Mouse (Mus musculus) kidney, embryonic 15.5 days (tissue): ENCODE measurements around the gene Clns1a. TPM values are rescaled to one million over a fixed set of nuclear protein-coding genes. Genes with fewer than 3 reads are reported as not detected.

Experiments
- ATAC-seq: fragments of 200-750 bp; cut with Nextera tagmentation; replicated peaks from 2 replicates; pipeline ENCODE4 v1.8.0; 2017; ENCODE audit warnings: moderate TSS enrichment; ENCODE audit not compliant: low FRiP score
- H3K27ac ChIP-seq: fragments of 300-500 bp; sonication (generic); 2 replicates; pipeline ENCODE4 v1.5.1; 2015; ENCODE audit warnings: mild to moderate bottlenecking, inconsistent platforms
- H3K27me3 ChIP-seq: fragments of 300-500 bp; sonication (generic); 2 replicates; pipeline ENCODE4 v1.6.1; 2015; ENCODE audit warnings: inconsistent platforms
- H3K36me3 ChIP-seq: fragments of 300-500 bp; sonication (generic); 2 replicates; pipeline ENCODE4 v1.6.1; 2015; ENCODE audit warnings: inconsistent platforms
- H3K4me1 ChIP-seq: fragments of 300-500 bp; sonication (generic); 2 replicates; pipeline ENCODE4 v1.6.1; 2015; ENCODE audit warnings: inconsistent platforms
- H3K4me2 ChIP-seq: fragments of 300-500 bp; sonication (generic); 2 replicates; pipeline ENCODE4 v1.6.1; 2015; ENCODE audit warnings: moderate library complexity, mild to moderate bottlenecking, inconsistent platforms
- H3K4me3 ChIP-seq: fragments of 300-500 bp; sonication (generic); replicated peaks from 2 replicates; pipeline ENCODE4 v1.5.1; 2015; ENCODE audit warnings: mild to moderate bottlenecking, inconsistent platforms
- H3K9ac ChIP-seq: fragments of 300-500 bp; sonication (generic); 2 replicates; pipeline ENCODE4 v1.6.1; 2015; ENCODE audit warnings: mild to moderate bottlenecking, inconsistent platforms
- H3K9me3 ChIP-seq: fragments of 300-500 bp; sonication (generic); replicated peaks from 2 replicates; pipeline ENCODE4 v1.6.1; 2016; ENCODE audit warnings: inconsistent platforms
- WGBS: fragments of 180-500 bp; shearing (Covaris S2); methylation state at CpG from one replicate; pipeline ENCODE4 v1.1.7; 2015; ENCODE audit warnings: mixed read lengths; 5-methylcytosine and 5-hydroxymethylcytosine counted together
- polyA plus RNA-seq: library from polyadenylated mRNA; unstranded; fragments of >200 nt; fragmentation: Nextera tagmentation; extraction: Ambion mirVana; gene quantifications from 2 replicates; pipeline ENCODE4 v1.2.1, GENCODE M21; 2015

Clns1a gene
- polyA plus RNA-seq, 1 experiment from 2014 or later, result 193 TPM

DNA sequence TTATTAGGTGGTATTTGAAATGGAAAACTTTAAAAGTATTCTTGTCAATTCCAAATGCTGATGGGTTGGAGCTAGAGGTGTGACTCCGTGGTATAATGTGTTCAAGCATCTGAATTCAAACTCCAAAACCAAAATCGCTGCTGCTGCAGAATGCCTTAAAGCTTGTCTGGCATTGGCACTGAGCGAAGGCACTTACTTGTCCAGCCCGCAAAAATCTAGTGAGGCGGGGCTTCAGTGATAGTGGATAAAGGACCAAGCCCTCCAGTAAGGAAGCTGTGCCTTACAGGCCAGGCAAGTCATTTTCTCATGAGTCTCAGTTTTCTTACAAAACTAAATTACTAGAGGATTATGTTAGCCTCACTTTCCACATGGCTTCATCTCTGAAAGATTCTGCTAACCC, 11.4 kb downstream of the Clns1a start:
- no peak for ATAC-seq
- Histone ChIP-seq H3K36me3 (peaks cover 44% of the 10 kb centered on the region), H3K27me3 (no peaks in the 10 kb centered on the region), H3K4me2 (no peak overlapping the region), H3K9ac (no peak overlapping the region), H3K9me3 (no peaks in the 10 kb centered on the region), H3K4me1 (no peaks in the 10 kb centered on the region), H3K27ac (no peak overlapping the region), H3K4me3 (no peak overlapping the region)
- WGBS, result 94% methylated on average over 5 of the region's 5 CpGs

DNA sequence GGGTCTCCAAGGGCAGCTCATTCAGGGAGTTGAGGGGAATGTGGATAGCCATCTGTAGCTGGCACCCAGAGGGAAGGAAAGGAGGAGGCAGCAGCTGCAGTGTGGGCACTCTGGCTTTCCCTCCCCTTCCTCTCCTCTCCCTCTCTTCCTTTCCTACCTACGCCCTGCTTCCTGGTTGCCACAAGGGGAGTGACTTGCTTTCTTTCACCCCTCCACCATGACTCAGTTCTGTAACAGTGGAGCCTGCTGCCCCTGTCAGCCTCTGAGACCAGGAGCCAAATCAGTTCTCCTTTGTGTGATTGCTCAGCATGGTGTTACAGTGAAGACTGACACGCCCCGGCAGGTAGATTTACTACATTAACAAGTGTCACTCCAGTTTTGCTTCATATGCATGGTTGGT, 12.8 kb downstream of the Clns1a start:
- Histone ChIP-seq H3K9me3 (no peaks in the 10 kb centered on the region), H3K27me3 (no peaks in the 10 kb centered on the region), H3K4me1 (no peaks in the 10 kb centered on the region), H3K9ac (no peak overlapping the region), H3K36me3 (peaks cover 54% of the 10 kb centered on the region), H3K4me3 (no peak overlapping the region), H3K27ac (no peak overlapping the region), H3K4me2 (no peak overlapping the region)
- no peak for ATAC-seq
- WGBS, result 89% methylated on average over 3 of the region's 3 CpGs

DNA sequence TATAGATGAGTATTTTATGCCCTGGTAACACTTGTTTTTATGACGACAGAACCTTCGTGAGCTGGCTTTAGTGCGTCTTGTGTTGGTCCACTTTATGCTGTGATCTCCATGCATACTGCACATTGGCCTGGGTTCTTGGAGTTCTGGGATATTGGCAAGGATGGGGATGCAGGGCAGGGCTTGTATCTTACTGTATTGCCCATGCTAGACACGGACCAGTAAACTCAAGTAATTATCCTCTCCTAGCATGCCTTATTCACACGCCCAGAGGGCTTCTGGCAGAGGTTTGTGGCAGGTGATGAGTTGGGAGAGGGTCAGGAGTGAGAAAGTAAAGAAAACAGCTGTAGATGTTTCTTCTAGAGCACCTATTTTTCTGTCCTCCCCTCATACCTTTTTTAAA, 18.2 kb downstream of the Clns1a start:
- ATAC-seq, result no peak
- H3K9ac ChIP-seq, result no peak overlapping the region
- H3K36me3 ChIP-seq, result peaks cover 89% of the 10 kb centered on the region
- H3K4me1 ChIP-seq, result no peaks in the 10 kb centered on the region
- H3K4me3 ChIP-seq, result no peak overlapping the region
- WGBS, result 94% methylated on average over 5 of the region's 5 CpGs
- H3K9me3 ChIP-seq, result no peaks in the 10 kb centered on the region
- no peak overlapping the region for H3K27ac ChIP-seq
- no peaks in the 10 kb centered on the region for H3K27me3 ChIP-seq
- no peak overlapping the region for H3K4me2 ChIP-seq

DNA sequence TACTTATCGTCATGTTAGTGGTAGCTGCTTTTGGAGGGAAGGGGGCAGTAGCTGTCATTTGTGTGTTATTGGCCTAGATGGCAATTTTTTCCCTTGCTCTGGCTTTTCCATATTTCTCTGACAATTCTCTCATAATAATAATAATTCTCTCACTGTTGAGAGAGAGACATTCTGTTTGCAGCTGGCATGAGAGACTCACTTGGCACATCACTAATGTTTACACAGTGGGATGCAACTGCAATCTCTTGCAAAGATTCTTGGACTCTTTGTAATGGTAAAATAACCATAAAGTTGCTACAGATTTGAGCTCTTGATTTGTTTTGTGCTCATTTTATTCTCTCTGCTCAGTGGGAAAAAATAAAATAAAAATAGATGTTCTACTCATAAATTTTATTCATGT, 20.9 kb downstream of the Clns1a start:
- ATAC-seq, result no peak
- Histone ChIP-seq H3K27ac (no peak overlapping the region), H3K27me3 (no peaks in the 10 kb centered on the region), H3K9me3 (no peaks in the 10 kb centered on the region), H3K4me2 (no peak overlapping the region), H3K4me3 (no peak overlapping the region), H3K36me3 (peaks cover 87% of the 10 kb centered on the region), H3K9ac (no peak overlapping the region), H3K4me1 (no peaks in the 10 kb centered on the region)
- 90% methylated on average over 1 of the region's 1 CpGs for WGBS

DNA sequence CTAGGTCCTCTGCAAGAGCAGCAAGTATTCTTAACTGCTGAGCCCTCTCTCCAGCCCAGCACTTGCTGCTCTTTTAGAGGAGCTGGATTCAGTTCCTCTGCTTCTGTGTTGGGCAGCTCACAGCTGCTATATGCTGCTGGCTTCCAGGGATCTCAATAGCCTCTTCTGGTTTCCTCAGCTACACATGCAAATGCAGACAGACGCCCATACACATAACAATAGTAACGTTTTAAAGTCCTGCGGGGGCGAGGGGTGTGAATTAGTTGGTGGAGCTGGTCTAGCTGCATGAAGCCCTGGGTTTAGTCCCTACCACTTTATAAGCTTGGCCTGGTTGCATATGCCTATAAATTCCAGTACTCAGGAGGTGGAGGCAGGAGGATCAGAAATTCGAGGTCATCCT, 22.6 kb downstream of the Clns1a start:
- peaks cover 89% of the 10 kb centered on the region for H3K36me3 ChIP-seq

DNA sequence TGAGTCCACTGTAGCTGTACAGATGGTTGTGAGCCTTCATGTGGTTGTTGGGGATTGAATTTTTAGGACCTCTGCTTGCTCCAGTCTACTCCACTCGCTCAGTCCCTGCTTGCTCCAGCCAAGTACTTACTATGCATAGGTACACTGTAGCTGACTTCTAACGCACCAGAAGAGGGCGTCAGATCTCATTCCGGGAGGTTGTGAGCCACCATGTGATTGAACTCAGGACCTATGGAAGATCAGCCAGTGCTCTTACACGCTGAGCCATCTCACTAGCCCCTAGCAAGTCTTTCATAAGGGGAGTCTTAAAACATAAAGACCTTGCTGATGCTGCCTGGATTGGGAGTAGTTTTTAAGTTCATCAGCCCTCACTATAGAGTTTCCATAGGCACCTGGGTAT, 23.7 kb downstream of the Clns1a start:
- 88% methylated on average over 5 of the region's 5 CpGs for WGBS
- ATAC-seq, result no peak
- Histone ChIP-seq H3K4me2 (no peak overlapping the region), H3K4me3 (no peak overlapping the region), H3K36me3 (peaks cover 79% of the 10 kb centered on the region), H3K9ac (no peak overlapping the region), H3K4me1 (no peaks in the 10 kb centered on the region), H3K27ac (no peak overlapping the region), H3K9me3 (no peaks in the 10 kb centered on the region), H3K27me3 (no peaks in the 10 kb centered on the region)

More for the DNA sequence above, 22.6 kb downstream of the Clns1a start:
- no peaks in the 10 kb centered on the region for H3K4me1 ChIP-seq
- H3K27me3 ChIP-seq, result no peaks in the 10 kb centered on the region
- no peak overlapping the region for H3K4me3 ChIP-seq
- ATAC-seq, result no peak
- no peak overlapping the region for H3K4me2 ChIP-seq
- no peak overlapping the region for H3K27ac ChIP-seq
- H3K9me3 ChIP-seq, result no peaks in the 10 kb centered on the region
- no peak overlapping the region for H3K9ac ChIP-seq
- 81% methylated on average over 5 of the region's 5 CpGs for WGBS

DNA sequence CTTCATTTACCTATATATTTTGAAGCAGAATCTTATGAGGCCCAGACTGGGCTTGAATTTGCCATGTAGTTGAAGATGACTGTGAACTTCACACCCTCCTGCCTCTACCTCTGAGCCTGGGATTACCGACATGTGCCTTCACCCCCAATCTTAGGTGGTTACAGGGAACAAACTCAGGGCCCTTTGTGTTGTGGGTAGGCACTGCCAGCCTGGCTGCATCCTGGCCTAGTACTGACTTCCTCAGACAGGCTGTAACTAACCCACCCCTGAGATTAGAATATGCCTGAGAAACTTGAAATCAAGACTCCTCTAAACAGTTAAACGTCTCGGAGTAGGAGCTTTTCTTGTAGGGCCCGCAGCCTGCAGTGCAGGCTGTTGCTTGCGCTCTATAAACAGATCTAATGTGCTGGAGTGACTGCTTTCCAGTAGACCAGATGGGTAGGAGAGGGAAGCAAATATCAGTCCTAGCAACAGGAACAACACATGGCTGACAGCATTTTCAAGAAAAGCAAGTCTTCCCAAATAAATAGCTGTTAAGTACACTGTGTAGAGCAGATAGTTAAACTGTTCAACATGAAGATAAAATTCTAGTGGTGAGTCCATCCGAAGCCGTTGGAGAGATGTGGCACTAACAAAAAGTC, 26.0 kb downstream of the Clns1a start:
- no peak overlapping the region for H3K9ac ChIP-seq
- H3K4me2 ChIP-seq, result no peak overlapping the region
- H3K9me3 ChIP-seq, result no peaks in the 10 kb centered on the region
- 93% methylated on average over 7 of the region's 7 CpGs for WGBS
- no peak for ATAC-seq
- no peaks in the 10 kb centered on the region for H3K27me3 ChIP-seq
- no peak overlapping the region for H3K4me3 ChIP-seq
- H3K27ac ChIP-seq, result no peak overlapping the region
- H3K36me3 ChIP-seq, result peaks cover 71% of the 10 kb centered on the region
- H3K4me1 ChIP-seq, result no peaks in the 10 kb centered on the region

DNA sequence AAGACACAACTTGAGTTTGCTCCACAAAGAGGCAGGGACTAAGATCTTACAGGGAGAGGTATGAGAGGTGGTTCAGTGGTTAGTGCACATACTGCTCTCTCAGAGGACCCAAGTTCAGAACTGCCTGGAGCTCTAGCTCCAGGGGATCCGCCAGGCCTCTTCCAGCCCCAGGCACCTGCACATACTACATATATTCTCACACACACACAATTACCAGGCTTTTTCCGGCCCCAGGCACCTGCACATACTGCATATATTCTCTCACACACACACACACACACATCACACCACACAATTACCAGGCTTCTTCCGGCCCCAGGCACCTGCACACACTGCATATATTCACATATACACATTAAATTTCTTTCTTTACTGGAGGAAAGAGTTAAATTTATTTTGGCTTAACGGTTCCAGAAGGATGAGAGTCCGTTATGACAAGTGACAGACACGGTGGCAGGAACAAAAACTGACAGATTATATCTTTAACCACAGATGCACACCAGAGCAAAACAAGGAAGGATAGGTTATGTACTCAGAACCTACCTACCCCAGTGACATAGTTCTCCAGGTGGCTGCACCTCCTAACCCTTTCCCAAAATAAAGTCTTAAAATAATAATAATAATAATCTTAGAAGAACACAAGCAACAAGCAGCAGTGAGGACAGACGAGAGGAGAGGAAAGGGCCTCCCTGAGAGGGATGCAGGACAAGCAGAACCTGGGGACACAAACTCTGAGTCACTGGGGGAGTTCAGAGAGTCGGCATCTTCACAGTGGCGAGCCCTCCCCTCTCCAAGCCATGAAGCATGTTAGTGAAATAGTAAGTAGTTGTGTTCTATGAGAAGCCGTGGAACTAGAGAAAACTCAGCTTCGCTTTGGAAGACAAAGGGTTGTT, 27.5 kb downstream of the Clns1a start:
- ATAC-seq, result no peak
- peaks cover 56% of the 10 kb centered on the region for H3K36me3 ChIP-seq
- no peak overlapping the region for H3K4me2 ChIP-seq
- no peak overlapping the region for H3K4me3 ChIP-seq
- no peak overlapping the region for H3K27ac ChIP-seq
- no peaks in the 10 kb centered on the region for H3K9me3 ChIP-seq
- no peaks in the 10 kb centered on the region for H3K27me3 ChIP-seq
- no peak overlapping the region for H3K9ac ChIP-seq
- H3K4me1 ChIP-seq, result no peaks in the 10 kb centered on the region
- 89% methylated on average over 11 of the region's 11 CpGs for WGBS

DNA sequence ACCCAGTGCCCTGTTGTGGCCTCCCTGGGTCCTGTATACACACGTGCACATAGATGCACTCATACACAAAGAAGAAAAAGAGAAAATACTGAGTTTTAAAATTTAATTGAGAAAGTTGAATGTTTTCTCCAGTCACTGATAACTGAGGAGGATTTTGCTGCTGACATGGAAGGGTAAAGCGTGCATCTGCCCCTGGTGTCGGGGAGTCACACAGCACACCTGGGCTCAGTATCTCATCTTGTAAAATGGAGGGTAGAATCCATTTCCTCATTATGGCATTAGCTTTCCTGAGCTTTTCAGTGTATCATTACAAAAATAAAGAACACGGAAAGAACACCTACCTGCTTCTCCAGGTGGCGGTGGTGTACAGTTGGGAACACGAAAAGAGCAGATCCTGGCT, 29.0 kb downstream of the Clns1a start:
- H3K36me3 ChIP-seq, result peaks cover 46% of the 10 kb centered on the region
- no peaks in the 10 kb centered on the region for H3K9me3 ChIP-seq
- H3K27ac ChIP-seq, result no peak overlapping the region
- WGBS, result 95% methylated on average over 6 of the region's 6 CpGs
- H3K4me3 ChIP-seq, result no peak overlapping the region
- ATAC-seq, result no peak
- H3K9ac ChIP-seq, result no peak overlapping the region
- H3K27me3 ChIP-seq, result no peaks in the 10 kb centered on the region
- H3K4me2 ChIP-seq, result no peak overlapping the region
- H3K4me1 ChIP-seq, result no peaks in the 10 kb centered on the region

DNA sequence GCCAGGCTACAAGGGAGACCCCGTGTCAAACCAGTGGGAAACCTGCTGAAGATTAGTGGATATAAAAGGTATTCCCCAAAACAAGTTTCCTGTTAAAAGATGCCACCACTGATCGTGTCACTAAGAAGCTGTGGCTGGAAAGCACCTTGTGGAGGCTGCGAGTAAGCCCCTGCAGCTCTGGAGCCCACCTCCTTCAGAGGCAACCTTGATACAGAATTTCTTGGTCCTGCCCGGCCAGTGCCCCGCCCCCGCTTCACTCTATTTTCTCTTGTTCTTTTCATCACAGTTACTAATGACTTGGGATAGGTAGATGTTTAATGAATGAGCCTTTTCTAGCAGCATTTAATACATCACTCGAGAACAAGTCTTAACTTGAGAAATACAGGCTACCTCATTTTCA, 29.6 kb downstream of the Clns1a start:
- Histone ChIP-seq H3K4me2 (no peak overlapping the region), H3K27me3 (no peaks in the 10 kb centered on the region), H3K4me1 (no peaks in the 10 kb centered on the region), H3K4me3 (no peak overlapping the region), H3K9me3 (no peaks in the 10 kb centered on the region), H3K36me3 (peaks cover 39% of the 10 kb centered on the region), H3K9ac (no peak overlapping the region), H3K27ac (no peak overlapping the region)
- 83% methylated on average over 7 of the region's 7 CpGs for WGBS
- no peak for ATAC-seq

DNA sequence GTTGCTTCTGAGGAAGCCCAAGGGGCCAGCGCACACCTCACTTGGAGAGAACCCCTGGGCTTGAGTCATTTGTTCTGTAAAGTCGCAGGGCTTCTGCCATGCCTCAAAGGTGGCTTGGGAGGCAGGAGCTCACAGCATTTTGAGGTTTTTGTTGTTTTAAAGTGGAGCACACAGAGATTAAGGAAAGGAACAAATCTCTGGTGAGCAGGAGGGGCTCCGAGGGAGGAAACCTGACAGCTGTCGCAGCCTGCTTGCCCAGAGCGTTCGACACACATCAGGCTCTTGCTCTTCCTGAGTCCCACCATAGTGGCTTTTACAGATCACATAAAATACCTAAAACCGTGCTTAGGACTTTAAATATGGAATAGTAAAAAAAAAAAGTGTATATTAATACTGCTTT, 30.3 kb downstream of the Clns1a start:
- peaks cover 36% of the 10 kb centered on the region for H3K36me3 ChIP-seq
- H3K27ac ChIP-seq, result no peak overlapping the region
- no peaks in the 10 kb centered on the region for H3K4me1 ChIP-seq
- H3K4me2 ChIP-seq, result no peak overlapping the region
- H3K27me3 ChIP-seq, result no peaks in the 10 kb centered on the region
- no peaks in the 10 kb centered on the region for H3K9me3 ChIP-seq
- H3K9ac ChIP-seq, result no peak overlapping the region
- no peak for ATAC-seq
- H3K4me3 ChIP-seq, result no peak overlapping the region
- 79% methylated on average over 7 of the region's 7 CpGs for WGBS

DNA sequence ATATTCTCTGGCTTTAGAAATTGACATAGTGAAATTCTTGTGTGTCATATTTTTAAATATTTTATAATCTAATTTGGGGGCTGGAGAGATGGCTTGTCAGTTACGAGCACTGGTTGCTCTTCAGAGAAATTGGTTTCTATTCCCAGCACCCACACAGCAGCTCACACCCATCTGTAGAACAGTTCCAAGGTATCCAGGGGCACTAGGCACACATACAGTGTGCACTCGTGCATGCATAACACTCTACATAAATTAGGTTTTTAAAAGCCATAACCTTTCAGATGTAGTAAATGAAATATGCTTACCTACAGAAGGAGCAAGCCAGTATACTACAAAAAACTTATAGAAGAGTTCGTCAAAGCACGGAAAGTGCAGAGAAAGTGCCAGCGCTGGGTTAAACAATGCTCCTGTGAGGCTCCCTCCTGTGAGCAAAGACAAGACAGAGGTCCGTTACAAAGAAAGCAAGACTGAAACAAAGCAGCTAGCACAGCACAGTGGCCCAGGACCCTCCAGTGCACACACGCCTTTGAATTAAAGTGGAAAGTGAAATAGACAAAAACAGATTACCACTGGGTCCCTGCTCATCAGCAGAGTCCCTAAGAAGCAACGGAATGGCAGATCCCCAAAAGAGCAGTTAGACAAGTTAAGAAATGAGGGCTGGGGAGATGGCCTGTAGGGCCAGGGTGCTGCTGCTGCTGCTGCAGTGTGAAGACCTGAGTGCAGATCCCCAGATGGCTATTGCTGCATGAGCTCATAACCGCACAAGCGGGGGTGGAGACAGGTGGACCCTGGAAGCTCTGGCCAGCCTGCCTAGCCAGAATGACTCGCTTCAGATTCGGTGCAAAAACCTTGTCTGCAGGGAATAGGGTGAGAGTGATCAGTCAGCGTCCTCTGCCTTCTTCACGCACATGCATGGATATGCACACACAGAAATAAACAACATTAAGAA, 32.5 kb downstream of the Clns1a start:
- 72% methylated on average over 14 of the region's 14 CpGs for WGBS
- H3K4me1 ChIP-seq, result no peaks in the 10 kb centered on the region
- peaks cover 15% of the 10 kb centered on the region for H3K36me3 ChIP-seq
- no peak overlapping the region for H3K4me2 ChIP-seq
- no peak overlapping the region for H3K27ac ChIP-seq
- H3K9ac ChIP-seq, result no peak overlapping the region
- no peaks in the 10 kb centered on the region for H3K9me3 ChIP-seq
- H3K4me3 ChIP-seq, result no peak overlapping the region
- ATAC-seq, result no peak
- no peaks in the 10 kb centered on the region for H3K27me3 ChIP-seq
